ENCODE assay signal across 18 mouse cellular contexts in the genomic region with DNA sequence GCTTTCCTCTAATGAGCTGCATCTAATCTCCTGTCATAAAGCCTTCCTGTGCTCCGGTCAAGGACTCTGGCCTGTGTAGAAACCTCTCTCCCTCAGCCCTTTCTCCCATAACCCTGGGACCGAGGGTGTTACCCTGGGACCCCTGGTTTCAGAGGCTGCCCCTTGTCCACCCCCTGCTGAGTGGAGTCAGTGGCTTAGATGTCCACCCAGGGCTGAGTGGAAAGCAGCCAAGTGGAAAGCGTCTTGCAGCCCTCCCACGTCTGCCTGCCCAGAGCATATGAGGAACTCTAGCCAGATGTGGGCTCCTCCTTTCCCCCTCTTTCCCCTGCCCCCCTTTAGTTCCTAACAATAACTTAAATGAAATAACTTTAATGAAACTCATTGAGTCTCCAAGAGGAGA. TPM values are rescaled to one million over a fixed set of nuclear protein-coding genes. Genes with fewer than 3 reads are reported as not detected.
"Had no signal": no experiment of that assay in that cellular context is flagged by ENCODE, and none has a peak within 500 bp of the region (broad histone marks: within the 10 kb centered on the region; RNA-seq: fewer than 3 reads in every experiment).

No protein-coding gene starts in this region.

- H3K9ac ChIP-seq: limb, embryonic 15.5 days; liver, embryonic 12.5 days; lung, embryonic 14.5 days; neural tube, embryonic 12.5 days had no signal

- H3K27ac ChIP-seq: limb, embryonic 15.5 days; liver, embryonic 12.5 days; midbrain, embryonic 10.5 days; neural tube, embryonic 12.5 days had no signal

- H3K4me1 ChIP-seq: limb, embryonic 15.5 days; liver, embryonic 12.5 days; midbrain, embryonic 10.5 days; neural tube, embryonic 12.5 days had no signal

- H3K9me3 ChIP-seq: limb, embryonic 15.5 days had no signal

- H3K4me2 ChIP-seq: limb, embryonic 15.5 days; liver, embryonic 12.5 days; lung, embryonic 14.5 days; neural tube, embryonic 12.5 days had no signal

- DNase-seq: layer of hippocampus, adult 9-11 months; layer of hippocampus, postnatal 36 days; lung, embryonic 14.5 days; lung, postnatal 10 days; lung, postnatal 4 days; midbrain, embryonic 14.5 days; retina, postnatal 1 day; right cerebral cortex, postnatal 4 days; spleen, adult 18-20 months had no signal

- H3K4me3 ChIP-seq: limb, embryonic 15.5 days; liver, embryonic 12.5 days; midbrain, embryonic 10.5 days; neural tube, embryonic 12.5 days had no signal

- H3K36me3 ChIP-seq: limb, embryonic 15.5 days; liver, embryonic 12.5 days; midbrain, embryonic 10.5 days; neural tube, embryonic 12.5 days had no signal

- H3K27me3 ChIP-seq: limb, embryonic 15.5 days; liver, embryonic 12.5 days; neural tube, embryonic 12.5 days had no signal

- ATAC-seq: hindbrain, embryonic 16.5 days; inflammation-experienced regulatory T-cells, adult 6 months; liver, embryonic 12.5 days had no signal

RNA-seq across cellular contexts. Expression of a gene that starts 2.9 kb away (rescaled TPM):
- polyA plus RNA-seq: hindbrain, embryonic 16.5 days; inflammation-experienced regulatory T-cells, adult 6 months; limb, embryonic 11.5 days; limb, embryonic 15.5 days; liver, embryonic 12.5 days; liver, embryonic 16.5 days; lung, embryonic 14.5 days; midbrain, embryonic 10.5 days; midbrain, embryonic 14.5 days; neural tube, embryonic 12.5 days; stomach, embryonic 14.5 days had no signal

RNA-seq across cellular contexts. Expression of a gene that starts 28.0 kb away (rescaled TPM):
- polyA plus RNA-seq: hindbrain, embryonic 16.5 days; inflammation-experienced regulatory T-cells, adult 6 months; limb, embryonic 11.5 days; limb, embryonic 15.5 days; liver, embryonic 12.5 days; liver, embryonic 16.5 days; lung, embryonic 14.5 days; midbrain, embryonic 10.5 days; midbrain, embryonic 14.5 days; neural tube, embryonic 12.5 days; stomach, embryonic 14.5 days had no signal

RNA-seq across cellular contexts. Expression of a gene that starts 29.8 kb away (rescaled TPM):
- polyA plus RNA-seq: hindbrain, embryonic 16.5 days; inflammation-experienced regulatory T-cells, adult 6 months; limb, embryonic 11.5 days; limb, embryonic 15.5 days; liver, embryonic 12.5 days; liver, embryonic 16.5 days; lung, embryonic 14.5 days; midbrain, embryonic 10.5 days; midbrain, embryonic 14.5 days; neural tube, embryonic 12.5 days; stomach, embryonic 14.5 days had no signal
